Mouse (Mus musculus) adrenal gland, adult 8-10 months (tissue): ENCODE results near the gene Scgb3a1. TPM values are rescaled to one million over a fixed set of nuclear protein-coding genes. Genes with fewer than 3 reads are reported as not detected.

Source experiments
- DNase-seq: peaks from one replicate; pipeline ENCODE4 v3.0.0; 2022
- total RNA-seq, 4 experiments: library from RNA; stranded (reverse); gene quantifications; 2 replicates each; pipeline ENCODE4 v1.2.4; 2022

The Scgb3a1 gene
- not detected for total RNA-seq

GRCm38 (mm10) chr11:49663310-49663709, at the start of gene Scgb3a1:
Gene Scgb3a1 (plus strand): TSS chr11:49663610.
- no peak for DNase-seq

DNA sequence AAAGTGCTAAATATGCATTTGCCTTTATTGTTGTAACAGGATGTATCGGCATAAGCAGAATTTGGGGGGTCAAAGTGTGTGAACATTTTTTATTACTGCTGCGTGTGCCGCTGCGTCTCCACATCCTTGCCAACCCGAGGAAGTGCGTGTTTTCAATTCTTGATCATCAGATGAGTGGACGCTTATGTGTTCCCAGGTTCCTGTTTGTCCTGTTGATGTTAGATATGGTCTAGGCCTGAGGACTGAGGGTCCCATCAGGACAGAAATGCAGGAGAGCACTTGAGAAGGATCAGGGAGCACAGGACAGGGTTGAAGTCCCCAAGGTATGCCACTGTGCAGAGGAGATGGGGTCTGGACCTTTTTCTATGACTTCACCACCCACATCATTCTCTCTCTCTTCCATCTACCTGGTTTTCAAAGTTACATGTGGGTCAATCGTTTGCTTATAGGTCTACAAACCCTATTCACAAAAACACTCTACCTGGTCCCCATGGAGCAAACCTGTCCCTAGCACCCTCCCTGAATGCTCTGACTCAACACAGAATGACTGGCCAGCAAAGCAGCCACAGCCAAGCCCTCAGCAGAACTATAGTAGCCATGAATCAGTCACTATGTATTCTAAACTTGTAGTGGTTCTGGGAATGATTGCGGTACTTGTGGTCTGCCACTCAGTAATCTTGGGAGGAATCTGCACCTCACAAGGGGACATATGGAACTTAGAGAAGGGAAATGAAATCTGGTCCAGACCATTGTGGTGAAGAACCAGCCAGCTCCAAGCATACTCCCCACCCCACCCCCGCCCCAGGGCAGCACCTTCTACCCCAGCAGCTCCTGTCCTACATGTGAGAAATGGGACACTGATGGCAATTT, 47.3 kb upstream of the Scgb3a1 start:
- no peak for DNase-seq

GRCm38 (mm10) chr11:49618476-49618875, 44.9 kb upstream of the Scgb3a1 start:
- DNase-seq: no peak

- no peak for DNase-seq
Observed at GRCm38 (mm10) chr11:49621953-49622352, 41.5 kb upstream of the Scgb3a1 start.

DNA sequence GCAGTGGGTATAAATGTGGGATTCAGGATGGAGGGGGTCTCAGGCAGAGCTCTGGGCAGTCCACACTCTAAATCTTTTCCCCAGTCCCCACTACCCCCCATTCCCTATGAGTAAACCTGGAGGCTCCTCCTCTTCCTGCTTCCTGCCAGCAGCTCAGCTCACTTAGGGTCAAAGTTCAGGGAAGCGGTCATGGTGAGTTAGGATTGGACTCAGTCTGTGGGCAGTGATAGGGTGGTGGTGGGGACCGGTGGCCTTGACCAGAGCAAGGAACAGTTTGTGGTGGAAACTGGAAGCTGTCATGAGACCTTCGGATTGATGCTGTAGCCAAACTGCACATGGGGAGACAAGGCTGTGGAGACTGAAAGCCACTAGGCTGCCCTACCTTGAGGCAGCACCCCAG, 39.3 kb upstream of the Scgb3a1 start:
- DNase-seq: no peak

DNA sequence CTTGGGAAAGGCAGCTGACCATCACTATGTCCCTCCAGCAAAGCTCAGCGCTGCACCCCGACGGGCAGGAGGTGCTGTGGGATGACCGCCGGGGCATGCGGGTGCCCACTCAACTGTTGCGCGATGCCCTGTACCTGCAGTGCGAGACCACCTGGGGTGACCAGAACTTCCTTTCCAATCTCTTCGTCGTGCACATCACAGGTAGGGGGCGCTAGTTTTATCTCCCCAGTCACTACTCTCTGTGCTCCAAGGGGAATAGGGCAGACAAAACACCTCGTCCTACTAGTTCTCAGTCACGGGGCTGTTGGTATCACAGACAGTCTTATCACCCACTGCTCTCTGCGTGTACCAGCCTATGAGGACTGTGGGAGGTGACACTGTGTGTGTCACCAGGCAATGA, 37.5 kb upstream of the Scgb3a1 start:
- no peak for DNase-seq

DNA sequence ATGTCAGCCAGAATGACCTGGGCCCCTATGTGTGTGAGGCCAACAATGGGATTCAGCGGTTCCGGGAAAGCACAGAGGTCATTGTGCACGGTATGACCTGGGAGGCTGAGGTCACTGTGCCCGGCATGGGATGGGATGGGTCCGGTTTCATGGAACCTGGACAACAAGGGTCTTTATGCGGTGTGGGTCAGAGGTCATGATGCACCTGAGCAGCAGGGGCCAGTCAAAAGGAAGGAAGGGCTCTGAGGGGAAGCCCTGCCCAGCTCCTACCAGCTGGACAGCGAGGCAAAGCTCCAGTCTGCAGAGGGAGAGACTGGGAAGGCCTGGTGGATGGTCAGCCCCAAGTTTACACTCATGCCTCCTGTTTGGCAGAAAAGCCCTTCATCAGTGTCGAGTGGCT, 36.7 kb upstream of the Scgb3a1 start:
- DNase-seq: no peak

GRCm38 (mm10) chr11:49631154-49631553, 32.3 kb upstream of the Scgb3a1 start:
- DNase-seq: no peak

DNA sequence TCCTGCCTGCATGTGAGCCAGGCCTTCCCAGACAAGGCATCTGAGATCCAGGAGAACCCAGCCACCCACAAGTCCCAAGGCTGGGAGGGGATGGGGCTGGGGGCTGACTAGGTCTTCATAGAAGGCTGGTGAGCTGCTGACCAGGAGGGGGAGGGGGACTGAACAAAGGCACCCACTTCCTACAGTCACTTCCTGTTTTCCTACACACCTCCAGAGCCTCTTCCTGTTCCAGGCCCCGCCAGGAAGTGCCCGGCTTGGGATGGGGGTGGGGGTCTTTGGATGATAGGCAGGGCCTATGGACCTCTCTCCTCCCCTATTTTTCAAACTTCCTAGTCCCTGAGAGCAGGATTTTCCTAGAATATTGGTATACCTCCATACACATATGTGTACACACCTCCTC, 31.2 kb upstream of the Scgb3a1 start:
- no peak for DNase-seq

- DNase-seq: no peak
Observed at GRCm38 (mm10) chr11:49634101-49634500, 29.3 kb upstream of the Scgb3a1 start.

DNA sequence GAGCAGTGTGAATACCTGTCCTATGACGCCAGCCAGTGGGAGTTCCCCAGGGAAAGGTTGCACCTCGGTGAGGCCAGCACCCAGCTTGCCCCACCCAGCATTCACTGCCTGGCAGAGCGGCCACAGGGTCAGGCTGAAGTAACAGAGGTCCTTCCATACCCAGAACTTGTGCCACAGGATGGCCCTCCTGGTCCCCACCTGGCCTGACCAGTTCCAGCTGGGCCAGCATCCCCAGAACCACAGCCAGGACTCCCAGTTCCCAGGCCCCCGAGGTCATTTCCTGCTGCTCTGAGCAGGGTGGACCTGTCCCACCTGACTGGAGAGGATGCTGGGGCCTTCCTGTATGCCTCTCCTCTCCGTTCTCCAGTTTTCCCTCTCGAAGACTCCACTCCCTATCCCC, 27.7 kb upstream of the Scgb3a1 start:
- DNase-seq: no peak

DNA sequence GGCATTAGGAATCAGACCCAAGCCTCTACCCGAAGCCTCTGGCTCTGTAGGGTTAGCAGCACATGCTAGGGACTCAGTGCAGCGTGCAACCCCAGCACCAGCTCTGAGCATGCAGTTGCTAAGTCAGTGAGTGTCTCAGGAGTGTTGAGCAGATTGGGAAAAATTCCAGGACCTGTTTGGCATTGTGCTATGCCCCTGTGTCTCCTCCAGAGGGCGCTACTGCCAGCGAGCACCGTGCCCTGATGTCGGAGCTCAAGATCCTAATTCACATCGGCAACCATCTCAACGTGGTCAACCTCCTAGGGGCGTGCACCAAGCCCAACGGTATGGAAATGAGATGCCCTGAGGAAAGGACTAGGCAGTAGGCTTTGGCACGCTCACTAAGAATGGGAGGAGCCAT, 27.0 kb upstream of the Scgb3a1 start:
- no peak for DNase-seq

- no peak for DNase-seq
Observed at GRCm38 (mm10) chr11:49645677-49646076, 17.7 kb upstream of the Scgb3a1 start.

- no peak for DNase-seq
Observed at GRCm38 (mm10) chr11:49650113-49650993, 13.1 kb upstream of the Scgb3a1 start.

- DNase-seq: no peak
Observed at GRCm38 (mm10) chr11:49650994-49651761, 12.2 kb upstream of the Scgb3a1 start.

DNA sequence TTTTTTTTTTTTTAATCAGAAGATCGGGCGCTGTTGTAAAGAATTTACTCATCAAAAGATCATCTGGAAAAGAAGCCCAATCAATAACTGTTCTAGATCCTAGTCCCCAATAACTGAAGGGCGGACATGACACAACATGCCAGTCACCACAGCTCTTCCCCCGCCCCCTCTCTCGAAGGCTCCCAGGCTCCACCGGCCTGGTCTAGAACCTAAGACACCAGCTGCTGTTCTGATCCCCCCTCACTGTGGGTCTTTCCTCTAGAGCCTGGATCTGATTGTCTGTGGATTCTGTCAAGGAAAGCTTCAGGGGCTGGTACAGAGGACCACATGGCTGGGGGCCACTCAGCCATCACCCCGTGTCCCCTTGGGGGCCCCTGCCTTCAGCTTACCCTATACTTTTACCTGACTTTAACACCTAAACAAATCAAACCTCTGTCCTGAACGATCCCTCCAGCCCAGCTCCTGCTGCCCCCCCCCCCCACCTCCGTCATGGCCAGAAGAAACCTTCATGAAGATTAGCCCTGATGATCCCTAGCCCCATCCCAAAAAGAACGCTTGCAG, 11.6 kb upstream of the Scgb3a1 start:
- no peak for DNase-seq

DNA sequence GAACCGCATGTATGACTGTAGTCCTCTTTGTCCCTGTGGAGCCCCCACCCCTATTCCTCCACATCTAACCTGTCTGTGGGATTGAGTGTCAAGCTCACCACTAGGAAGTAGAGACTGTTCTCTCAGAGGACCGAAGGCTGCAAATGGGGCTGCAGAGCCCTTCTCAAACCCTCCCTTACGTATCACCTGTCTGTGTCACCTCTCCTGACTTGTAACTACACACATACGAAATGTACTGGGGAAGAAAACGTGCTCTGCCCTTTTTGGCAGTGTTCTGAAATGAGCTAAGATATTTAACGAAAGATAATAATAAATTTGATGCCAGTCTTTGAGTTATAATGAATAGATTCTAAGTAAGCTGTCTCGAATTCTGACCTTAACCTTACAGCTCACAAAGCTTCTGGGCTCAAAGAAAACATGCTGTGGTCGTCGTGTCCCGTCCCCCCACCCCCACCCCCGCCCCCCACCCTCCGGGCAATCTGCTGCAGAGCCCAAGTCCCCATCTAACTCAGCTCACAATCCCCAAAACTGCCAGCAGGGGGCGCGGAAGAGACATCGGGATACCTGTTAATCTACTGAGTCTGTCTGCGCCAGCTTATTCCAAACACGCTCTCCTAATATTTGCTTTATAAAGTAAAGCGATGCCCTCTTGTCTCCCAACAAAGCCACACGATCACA, 10.9 kb upstream of the Scgb3a1 start:
- DNase-seq: peak; percentile 69

DNA sequence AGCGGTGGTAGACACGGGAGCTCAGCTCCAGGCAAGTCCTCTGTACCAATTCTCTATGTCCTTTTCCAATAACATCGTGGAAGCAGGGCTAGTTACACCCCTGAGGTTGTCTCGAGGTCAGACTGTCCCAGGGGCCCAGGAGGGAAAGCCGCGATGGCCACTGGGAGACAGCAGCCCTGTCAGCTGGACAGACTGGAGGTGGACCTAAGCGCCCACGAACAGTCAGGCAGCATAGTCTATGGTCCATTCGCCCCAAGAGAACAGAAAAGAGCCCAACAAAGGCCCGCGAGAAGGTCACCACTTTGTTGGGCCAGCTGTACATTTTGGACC, 10.4 kb upstream of the Scgb3a1 start:
- DNase-seq: no peak

DNA sequence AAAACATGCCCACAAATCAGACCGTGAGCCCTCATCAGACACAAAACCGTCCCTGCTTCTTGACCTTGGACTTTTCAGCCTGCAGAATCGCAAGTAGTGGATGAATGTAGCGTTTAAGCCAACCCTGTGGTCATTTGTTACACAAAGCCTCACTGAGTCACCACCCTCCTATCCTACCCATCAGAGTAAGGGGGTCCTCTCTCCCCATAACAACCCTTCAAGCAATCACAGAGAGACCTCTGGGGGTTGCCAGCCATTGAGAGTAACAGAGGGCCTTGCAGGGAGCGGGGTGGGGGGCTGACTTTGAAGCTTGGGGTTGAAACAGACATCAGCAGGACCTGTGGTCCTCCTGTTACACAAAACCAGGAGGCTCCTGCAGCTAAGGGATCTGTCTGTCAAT, 8.8 kb upstream of the Scgb3a1 start:
- DNase-seq: no peak

GRCm38 (mm10) chr11:49655501-49655900, 7.9 kb upstream of the Scgb3a1 start:
- DNase-seq: no peak

DNA sequence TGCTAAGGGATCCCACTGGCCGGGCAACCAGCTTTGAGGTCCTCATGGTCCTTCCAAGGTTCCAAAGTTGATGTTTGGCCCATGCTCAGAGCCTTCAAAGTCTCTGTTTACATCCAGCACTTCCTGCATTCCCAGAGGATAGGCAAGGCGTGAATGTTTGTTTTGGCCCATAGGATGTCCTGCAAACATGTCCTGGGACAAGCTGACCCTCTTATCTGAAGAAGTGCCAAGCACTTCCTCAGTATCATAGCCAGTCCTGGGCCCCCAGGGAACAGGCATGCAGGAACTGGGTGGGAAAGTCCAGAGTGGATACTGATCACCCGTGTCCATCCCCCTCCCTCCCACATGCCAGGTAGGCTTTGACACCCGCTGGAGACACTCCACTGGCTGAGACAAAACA, 5.3 kb upstream of the Scgb3a1 start:
- DNase-seq: no peak
